Mouse (Mus musculus): ENCODE measurements around the gene Gpr152.

Gene Gpr152

DNA sequence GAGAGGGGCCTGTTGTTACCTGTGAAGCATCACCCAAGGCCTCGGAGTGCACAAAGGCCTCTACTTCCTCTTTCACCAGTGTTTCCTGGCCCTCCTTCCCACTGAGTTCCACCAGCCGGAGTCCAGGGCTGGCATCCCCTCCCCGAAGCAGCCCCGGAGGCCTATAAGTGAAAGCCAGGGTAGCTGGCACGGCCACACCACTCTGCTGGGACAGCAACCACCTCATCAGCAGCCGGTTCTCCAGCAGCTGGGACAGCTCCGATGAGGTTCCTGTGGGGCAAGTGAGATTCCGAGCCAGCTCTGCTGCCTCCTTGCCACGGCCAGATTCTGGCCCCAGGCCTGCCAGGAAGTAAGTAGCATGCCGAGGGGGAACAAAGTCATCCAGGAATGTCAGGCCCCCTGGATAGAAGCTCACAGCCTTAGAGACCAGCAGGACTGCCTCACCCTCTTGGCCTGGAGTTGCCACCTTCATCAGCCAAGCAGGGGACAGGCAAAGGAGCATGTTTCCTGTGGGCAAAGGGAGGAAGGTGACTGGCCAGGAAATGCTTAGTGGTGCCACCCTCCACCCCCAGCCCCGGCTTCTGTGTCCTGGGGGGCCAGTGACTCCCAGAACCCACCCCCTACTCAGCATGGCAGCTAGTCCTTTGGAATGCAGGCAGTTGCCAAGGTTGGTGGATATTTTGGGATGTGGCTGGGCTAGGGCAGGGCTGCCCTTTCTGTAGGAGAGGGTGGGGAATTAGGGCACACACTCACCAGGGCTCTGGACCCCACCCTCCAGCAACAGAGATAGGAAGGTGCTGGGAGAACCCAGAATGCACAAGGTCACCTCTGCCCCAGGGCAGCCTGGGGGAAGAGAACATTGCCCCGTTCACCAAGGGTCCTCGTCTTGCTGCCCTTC lies 32.1 kb downstream of the Gpr152 start:
- no peak for DNase-seq (ENCODE audit: low read depth, low spot score)

DNA sequence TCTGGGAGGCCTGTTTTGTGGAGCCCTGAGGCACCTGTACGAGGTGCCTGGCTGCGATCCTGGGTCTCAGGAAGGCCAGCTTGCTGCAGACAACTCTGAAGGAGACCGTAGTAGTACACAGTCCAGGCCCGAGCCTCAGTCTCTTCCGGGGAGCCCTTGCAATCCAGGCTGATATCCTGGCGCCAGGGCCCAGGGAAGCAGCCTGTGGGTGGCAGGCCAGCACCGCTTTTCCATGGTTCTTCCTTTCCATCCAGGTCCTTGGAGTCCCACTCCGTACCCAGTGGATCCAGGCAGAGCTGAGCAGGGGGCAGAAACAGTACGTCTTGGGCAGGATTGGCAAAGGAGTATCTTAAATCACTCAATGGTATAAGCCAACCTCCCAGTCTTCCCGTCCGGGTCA lies 33.3 kb downstream of the Gpr152 start:
- DNase-seq (ENCODE audit: low read depth, low spot score): no peak

DNA sequence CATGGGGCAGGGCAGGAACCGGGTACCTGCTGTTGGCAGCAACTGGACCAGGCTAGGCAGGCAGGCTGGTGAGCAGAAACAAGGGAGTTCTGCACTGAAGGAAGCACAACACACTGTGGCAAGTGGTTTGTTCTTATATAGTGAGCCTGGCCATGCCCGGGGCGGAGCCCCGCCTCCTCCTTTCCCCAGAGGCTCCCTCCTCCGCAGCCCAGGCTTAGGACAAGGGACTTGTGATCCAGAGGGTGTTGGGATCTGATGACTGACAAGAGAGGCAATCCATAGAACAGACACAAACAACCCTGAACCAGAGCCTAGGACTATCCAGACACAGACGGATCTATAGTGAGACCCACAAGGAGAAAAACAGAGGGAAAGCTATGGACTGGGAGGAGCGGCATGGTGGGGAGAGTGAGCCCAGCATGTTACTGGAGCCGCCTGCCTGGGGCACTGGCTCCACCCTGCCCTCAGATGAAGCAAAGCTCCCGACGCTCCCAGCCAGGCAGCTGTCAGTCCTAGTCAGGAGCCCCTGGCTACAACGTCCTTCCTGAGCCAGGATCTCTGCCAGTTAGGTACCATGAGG lies 35.9 kb downstream of the Gpr152 start, which contains the start of gene Carns1:
Gene Carns1, minus strand, starts transcription at position 112 of the 580 bp plus-strand sequence.
- DNase-seq (ENCODE audit: low read depth, low spot score): peak; percentile 38

DNA sequence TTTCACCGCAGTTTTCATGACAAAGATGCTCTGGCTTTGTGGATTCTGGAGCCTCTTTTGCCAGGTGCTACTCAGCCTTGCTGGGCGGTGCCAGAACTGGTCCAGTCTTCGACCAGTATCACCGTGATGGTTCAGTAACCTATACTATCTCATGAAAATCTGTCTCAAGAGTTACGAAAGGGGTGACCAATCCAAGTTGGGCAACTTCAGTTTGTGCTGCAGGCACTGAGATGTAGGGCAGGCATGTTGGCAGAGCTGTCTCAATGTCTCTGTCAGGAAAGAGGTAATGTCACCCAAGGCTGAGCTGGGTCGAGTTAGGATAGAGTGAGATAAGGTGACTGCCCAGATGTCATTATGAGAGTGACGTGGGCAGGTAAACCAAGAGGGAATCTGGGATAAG lies 40.8 kb downstream of the Gpr152 start:
- DNase-seq (ENCODE audit: low read depth, low spot score): no peak

DNA sequence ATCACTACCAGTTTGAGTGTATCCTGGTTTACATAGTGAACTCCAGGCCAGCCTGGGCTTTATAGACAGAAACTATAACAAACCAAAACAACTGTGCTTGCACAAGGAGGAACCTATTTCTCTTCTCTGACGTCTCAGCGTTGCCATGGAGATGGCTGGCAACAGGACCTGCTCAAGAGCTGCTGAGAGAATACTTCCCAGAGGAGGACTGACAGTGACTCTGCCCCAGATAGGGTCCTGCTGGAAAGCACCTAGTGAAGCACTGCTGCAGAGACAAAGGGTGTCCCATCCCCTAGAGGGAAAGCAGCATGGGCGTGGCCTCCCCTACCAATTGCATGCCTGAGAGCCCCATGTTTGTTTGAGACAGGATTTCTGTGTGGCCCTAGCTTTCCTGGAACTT lies 42.3 kb downstream of the Gpr152 start:
- no peak for DNase-seq (ENCODE audit: low read depth, low spot score)

GRCm38 (mm10) chr19:4183689-4184088 lies 44.1 kb downstream of the Gpr152 start:
- no peak for DNase-seq (ENCODE audit: low read depth, low spot score)

DNA sequence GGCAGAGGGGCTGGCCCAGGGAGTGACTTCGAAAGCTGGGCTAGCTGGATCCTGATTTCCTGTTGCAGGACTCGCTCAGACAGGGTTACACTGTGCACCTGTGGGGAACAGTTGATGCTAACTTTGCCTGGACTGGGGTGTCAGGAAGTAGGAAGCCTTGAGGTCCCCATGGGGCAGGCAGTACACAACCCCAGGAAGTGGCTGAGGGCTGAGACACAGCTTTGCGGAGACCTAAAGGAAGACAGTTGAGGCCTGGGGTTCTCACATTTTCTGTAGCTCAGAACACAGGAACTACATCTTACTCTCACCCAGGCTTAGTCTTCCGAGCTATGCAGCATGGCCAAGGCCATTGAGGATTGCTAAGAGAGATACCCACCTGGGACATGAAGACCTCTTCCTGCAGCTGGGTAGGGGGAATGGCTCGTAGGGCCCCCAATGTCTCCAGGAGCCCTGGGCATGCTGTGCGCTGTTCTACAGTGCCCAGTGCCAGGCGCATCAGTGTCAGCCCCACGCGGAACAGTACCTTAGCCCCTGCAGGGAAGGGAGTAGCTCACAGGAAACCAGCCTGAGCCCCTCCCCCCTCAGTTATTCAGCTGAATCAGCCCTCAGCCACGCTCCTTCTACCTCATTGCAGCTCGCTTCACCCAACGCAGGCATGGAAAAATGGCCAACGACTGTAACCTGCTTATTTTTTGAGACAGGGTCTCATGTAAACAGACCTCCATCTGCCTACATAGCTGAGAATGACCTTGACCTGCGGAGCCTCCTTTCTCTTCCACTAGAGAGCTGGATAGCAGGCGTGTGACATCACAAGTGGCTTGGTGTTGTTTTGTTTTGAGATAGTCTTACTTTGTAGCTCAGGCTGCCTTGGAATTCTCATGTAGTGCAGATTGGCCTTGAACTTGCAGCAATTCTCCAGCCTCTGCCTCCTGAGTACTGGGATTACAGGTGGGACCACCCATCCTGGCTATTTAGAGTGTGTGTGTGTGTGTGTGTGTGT lies 45.7 kb downstream of the Gpr152 start:
- no peak for DNase-seq (ENCODE audit: low read depth, low spot score)

GRCm38 (mm10) chr19:4187303-4187702 lies 47.7 kb downstream of the Gpr152 start:
- no peak for DNase-seq (ENCODE audit: low read depth, low spot score)

GRCm38 (mm10) chr19:4189051-4189620 lies 49.5 kb downstream of the Gpr152 start:
- no peak for DNase-seq (ENCODE audit: low read depth, low spot score)

DNA sequence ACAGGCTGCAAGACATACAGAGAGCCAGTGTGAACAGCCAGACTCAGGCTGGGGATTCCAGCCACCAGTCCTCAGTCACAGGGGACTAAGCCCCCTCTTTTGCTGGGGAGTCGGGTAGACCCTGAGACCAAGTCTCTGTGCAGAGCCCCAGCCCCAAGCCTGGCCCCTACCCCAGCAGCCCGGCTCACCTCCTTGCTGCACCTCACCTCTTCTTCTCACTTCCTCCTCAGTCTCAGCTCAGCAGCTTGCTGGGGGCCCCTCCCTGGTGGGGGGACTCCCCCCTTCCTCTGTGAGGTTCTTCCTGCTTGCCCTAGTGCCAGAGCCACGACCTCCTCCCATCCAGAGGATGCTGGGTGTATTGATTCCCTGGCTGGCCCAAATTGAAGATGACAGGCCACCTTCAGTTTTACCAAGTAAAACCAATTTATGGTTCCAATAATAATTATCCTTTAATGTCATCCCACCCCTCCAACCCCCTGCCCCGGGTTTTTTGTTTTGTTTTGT lies 51.3 kb downstream of the Gpr152 start, which contains the start of gene Tbc1d10c:
Gene Tbc1d10c, minus strand, starts transcription at position 454 of the 504 bp plus-strand sequence.
- DNase-seq (ENCODE audit: low read depth, low spot score): no peak

GRCm38 (mm10) chr19:4191528-4192250 lies 52.1 kb downstream of the Gpr152 start, which contains the start of gene Ppp1ca:
TSS of gene Ppp1ca (plus strand) at chr19:4192065.
- DNase-seq (ENCODE audit: low read depth, low spot score): peak; percentile 96

GRCm38 (mm10) chr19:4192251-4192985 lies 52.8 kb downstream of the Gpr152 start:
- DNase-seq (ENCODE audit: low read depth, low spot score): no peak

DNA sequence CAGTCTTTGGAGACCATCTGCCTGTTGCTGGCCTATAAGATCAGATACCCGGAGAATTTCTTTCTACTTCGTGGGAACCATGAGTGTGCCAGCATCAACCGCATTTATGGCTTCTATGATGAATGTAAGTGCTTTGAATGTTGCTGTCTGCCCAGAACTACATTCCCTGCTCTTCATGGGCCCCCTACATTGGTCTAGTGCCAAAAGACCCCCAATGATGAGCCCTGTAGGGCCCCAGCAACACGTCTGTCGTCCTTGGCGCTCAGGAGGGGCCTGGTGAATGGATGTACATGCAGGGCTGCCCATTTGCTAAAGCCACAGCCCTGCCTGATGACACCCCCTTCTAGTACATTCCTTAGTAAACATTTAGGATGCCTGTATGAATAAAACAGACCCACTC lies 53.5 kb downstream of the Gpr152 start:
- no peak for DNase-seq (ENCODE audit: low read depth, low spot score)

DNA sequence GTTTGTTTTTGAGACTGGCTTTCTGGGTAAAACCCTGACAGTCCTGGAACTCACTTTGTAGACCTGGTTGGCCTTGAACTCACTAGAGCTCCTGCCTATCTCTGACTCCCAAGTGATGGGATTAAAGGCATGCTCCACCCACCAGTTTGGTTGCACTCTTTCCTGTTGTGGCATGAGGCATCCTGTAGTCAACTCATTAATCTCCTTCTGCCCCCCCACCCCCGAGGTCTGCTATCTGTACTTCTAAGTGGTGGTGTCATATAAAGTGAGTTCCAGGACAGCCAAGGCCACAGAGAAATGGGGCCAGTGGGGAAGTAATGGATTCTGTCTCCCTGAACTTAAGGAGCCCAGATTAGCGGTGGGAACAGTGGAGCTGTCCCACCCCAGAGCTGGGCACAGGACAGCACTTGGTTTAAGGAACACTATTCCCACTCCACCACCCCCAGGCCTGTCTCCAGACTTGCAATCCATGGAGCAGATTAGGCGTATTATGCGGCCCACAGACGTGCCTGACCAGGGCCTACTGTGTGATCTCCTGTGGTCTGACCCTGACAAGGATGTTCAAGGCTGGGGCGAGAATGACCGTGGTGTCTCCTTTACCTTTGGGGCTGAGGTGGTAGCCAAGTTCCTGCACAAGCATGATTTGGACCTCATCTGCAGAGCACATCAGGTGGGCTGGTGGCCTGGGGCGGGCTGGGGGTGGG lies 54.6 kb downstream of the Gpr152 start:
- no peak for DNase-seq (ENCODE audit: low read depth, low spot score)

GRCm38 (mm10) chr19:4194776-4195650 lies 55.4 kb downstream of the Gpr152 start:
- DNase-seq (ENCODE audit: low read depth, low spot score): no peak

All from retina, postnatal 7 days (tissue).